ENCODE assay signal across 26 mouse cellular contexts in the genomic region with DNA sequence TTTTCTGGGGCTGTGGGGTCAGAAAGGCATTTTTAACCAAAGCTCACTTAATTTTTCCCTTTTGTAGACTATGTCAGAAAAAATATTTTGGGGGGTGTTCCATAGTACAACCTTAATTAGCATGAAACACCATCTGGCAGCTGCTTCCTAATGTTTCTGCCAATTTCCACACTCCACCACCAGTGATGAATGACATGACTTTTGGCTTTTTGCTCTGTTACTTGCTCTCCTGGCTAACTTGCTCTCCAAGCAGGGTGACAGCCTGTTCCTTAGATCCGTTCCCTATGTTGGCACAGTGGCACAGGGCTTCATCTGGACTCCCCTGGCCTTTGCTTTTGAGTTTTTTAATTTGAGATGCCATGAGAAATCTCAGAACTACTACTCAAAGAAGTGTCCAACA.
A peak's percentile ranks its signal among the peaks of the same experiment; 100 is the strongest.
DNase-seq lines count a peak whose midpoint lies in the region; ATAC-seq and TF ChIP-seq lines count a peak whose summit lies in the region.
"Had no signal": no experiment of that assay in that cellular context is flagged by ENCODE, and none has a peak within 500 bp of the region (broad histone marks: within the 10 kb centered on the region; RNA-seq: fewer than 3 reads in every experiment).

No protein-coding gene starts in this region.

- H3K27me3 ChIP-seq in hindbrain, postnatal 0 days (ENCODE audit: insufficient read depth, low read length): no peaks in the 10 kb centered on the region
- no peaks in the 10 kb centered on the region for H3K27me3 ChIP-seq in hindbrain, embryonic 12.5 days
- no peaks in the 10 kb centered on the region for H3K27me3 ChIP-seq in embryonic facial prominence, embryonic 15.5 days
- H3K27me3 ChIP-seq: CH12.LX; heart, embryonic 12.5 days; midbrain, embryonic 15.5 days; neural tube, embryonic 13.5 days; Patski had no signal

- TF ChIP-seq CTCF in hindbrain, postnatal 0 days (IDR thresholded peaks at IDR 0.05; ENCODE audit: low read depth): no peak
- no peak for TF ChIP-seq CTCF in brain, embryonic 14.5 days (IDR thresholded peaks at IDR 0.05; ENCODE audit: borderline replicate concordance, extremely low read depth, insufficient read depth, insufficient read length)

- WGBS in hindbrain, postnatal 0 days: 45% methylated on average over 1 of the region's 1 CpGs
- WGBS in hindbrain, embryonic 12.5 days: 29% methylated on average over 1 of the region's 1 CpGs
- 49% methylated on average over 1 of the region's 1 CpGs for WGBS in embryonic facial prominence, embryonic 15.5 days

- TF ChIP-seq POLR2A in brain, embryonic 14.5 days (IDR thresholded peaks at IDR 0.05; ENCODE audit: borderline replicate concordance, extremely low read depth, insufficient read depth, insufficient read length, poor library complexity, severe bottlenecking): no peak

- no peak overlapping the region for H3K4me3 ChIP-seq in hindbrain, postnatal 0 days (ENCODE audit: low read length)
- H3K4me3 ChIP-seq in hindbrain, embryonic 12.5 days: no peak overlapping the region
- H3K4me3 ChIP-seq in embryonic facial prominence, embryonic 15.5 days (replicated peaks): no peak overlapping the region
- H3K4me3 ChIP-seq: heart, embryonic 12.5 days; hindbrain, embryonic 10.5 days; midbrain, embryonic 15.5 days; myocyte; neural tube, embryonic 13.5 days had no signal

- H3K9ac ChIP-seq in hindbrain, postnatal 0 days (replicated peaks; ENCODE audit: low read length): no peak overlapping the region
- H3K9ac ChIP-seq in hindbrain, embryonic 12.5 days: no peak overlapping the region
- no peak overlapping the region for H3K9ac ChIP-seq in embryonic facial prominence, embryonic 15.5 days
- H3K9ac ChIP-seq: heart, embryonic 12.5 days; midbrain, embryonic 15.5 days; neural tube, embryonic 13.5 days had no signal

- no peak overlapping the region for H3K27ac ChIP-seq in hindbrain, postnatal 0 days
- no peak overlapping the region for H3K27ac ChIP-seq in hindbrain, embryonic 12.5 days
- no peak overlapping the region for H3K27ac ChIP-seq in embryonic facial prominence, embryonic 15.5 days (replicated peaks)
- H3K27ac ChIP-seq: hindbrain, embryonic 10.5 days; midbrain, embryonic 15.5 days; neural tube, embryonic 13.5 days had no signal

- 0 out of 2 replicates have a peak, but pooled peaks have one; percentile 32 for ATAC-seq in hindbrain, postnatal 0 days
- ATAC-seq in hindbrain, embryonic 12.5 days (ENCODE audit: low FRiP score): no peak
- ATAC-seq in embryonic facial prominence, embryonic 15.5 days (ENCODE audit: insufficient number of reproducible peaks, low FRiP score, low TSS enrichment, low read depth): peak; percentile 43; the same call in 1 of the 2 replicates
- ATAC-seq: inflammation-experienced regulatory T-cells, adult 6 months; midbrain, embryonic 15.5 days; Patski had no signal

- peak; percentile 6 for DNase-seq in embryo, embryonic 10 days (ENCODE audit: low spot score)
- DNase-seq in embryo, embryonic 11 days: no peak
- DNase-seq in hindbrain, postnatal 0 days (ENCODE audit: low spot score): peak; percentile 50
- DNase-seq in brain, embryonic 14.5 days (ENCODE audit: low read depth): peak; percentile 34
- no peak for DNase-seq in spleen, postnatal 36 days (ENCODE audit: low spot score in 2 of 2)
- DNase-seq: adrenal gland, adult 2 months; B cell, adult 2 months; heart, postnatal 10 days; kidney, adult 18-20 months; kidney, postnatal 4 days; liver; lung, postnatal 4 days; retina, postnatal 1 day; right cerebral cortex, postnatal 25 days; spleen, adult 18-20 months had no signal

- H3K9me3 ChIP-seq in hindbrain, postnatal 0 days (ENCODE audit: low read length): no peaks in the 10 kb centered on the region
- no peaks in the 10 kb centered on the region for H3K9me3 ChIP-seq in hindbrain, embryonic 12.5 days (replicated peaks)
- H3K9me3 ChIP-seq in embryonic facial prominence, embryonic 15.5 days (replicated peaks): no peaks in the 10 kb centered on the region
- H3K9me3 ChIP-seq: heart, embryonic 12.5 days; hindbrain, embryonic 10.5 days; midbrain, embryonic 15.5 days; neural tube, embryonic 13.5 days had no signal

- no peaks in the 10 kb centered on the region for H3K4me1 ChIP-seq in hindbrain, postnatal 0 days (ENCODE audit: insufficient read depth, low read length)
- H3K4me1 ChIP-seq in hindbrain, embryonic 12.5 days: 0 out of 2 replicates have a peak, but pooled peaks cover 2% of the 10 kb centered on the region
- no peaks in the 10 kb centered on the region for H3K4me1 ChIP-seq in embryonic facial prominence, embryonic 15.5 days
- H3K4me1 ChIP-seq: heart, embryonic 12.5 days; hindbrain, embryonic 10.5 days; midbrain, embryonic 15.5 days; neural tube, embryonic 13.5 days had no signal

- H3K36me3 ChIP-seq in hindbrain, postnatal 0 days (ENCODE audit: insufficient read depth, low read length): no peaks in the 10 kb centered on the region
- H3K36me3 ChIP-seq in hindbrain, embryonic 12.5 days: no peaks in the 10 kb centered on the region
- no peaks in the 10 kb centered on the region for H3K36me3 ChIP-seq in embryonic facial prominence, embryonic 15.5 days
- H3K36me3 ChIP-seq: G1E; heart, embryonic 12.5 days; hindbrain, embryonic 10.5 days; midbrain, embryonic 15.5 days; neural tube, embryonic 13.5 days had no signal

- H3K4me2 ChIP-seq in hindbrain, postnatal 0 days (ENCODE audit: low read depth, low read length): no peak overlapping the region
- H3K4me2 ChIP-seq in hindbrain, embryonic 12.5 days (replicated peaks): no peak overlapping the region
- H3K4me2 ChIP-seq in embryonic facial prominence, embryonic 15.5 days (replicated peaks): no peak overlapping the region
- H3K4me2 ChIP-seq: heart, embryonic 12.5 days; midbrain, embryonic 15.5 days; neural tube, embryonic 13.5 days had no signal

Comparison
In these comparisons a context has a peak if more than half of its experiments do, and no peak if none do; other contexts are left out.
1. DNase-seq: peak in embryo, embryonic 10 days (single experiment), hindbrain, postnatal 0 days (single experiment) and brain, embryonic 14.5 days (single experiment); none in embryo, embryonic 11 days (single experiment) and spleen, postnatal 36 days (0 of 2).